In the genomic region with DNA sequence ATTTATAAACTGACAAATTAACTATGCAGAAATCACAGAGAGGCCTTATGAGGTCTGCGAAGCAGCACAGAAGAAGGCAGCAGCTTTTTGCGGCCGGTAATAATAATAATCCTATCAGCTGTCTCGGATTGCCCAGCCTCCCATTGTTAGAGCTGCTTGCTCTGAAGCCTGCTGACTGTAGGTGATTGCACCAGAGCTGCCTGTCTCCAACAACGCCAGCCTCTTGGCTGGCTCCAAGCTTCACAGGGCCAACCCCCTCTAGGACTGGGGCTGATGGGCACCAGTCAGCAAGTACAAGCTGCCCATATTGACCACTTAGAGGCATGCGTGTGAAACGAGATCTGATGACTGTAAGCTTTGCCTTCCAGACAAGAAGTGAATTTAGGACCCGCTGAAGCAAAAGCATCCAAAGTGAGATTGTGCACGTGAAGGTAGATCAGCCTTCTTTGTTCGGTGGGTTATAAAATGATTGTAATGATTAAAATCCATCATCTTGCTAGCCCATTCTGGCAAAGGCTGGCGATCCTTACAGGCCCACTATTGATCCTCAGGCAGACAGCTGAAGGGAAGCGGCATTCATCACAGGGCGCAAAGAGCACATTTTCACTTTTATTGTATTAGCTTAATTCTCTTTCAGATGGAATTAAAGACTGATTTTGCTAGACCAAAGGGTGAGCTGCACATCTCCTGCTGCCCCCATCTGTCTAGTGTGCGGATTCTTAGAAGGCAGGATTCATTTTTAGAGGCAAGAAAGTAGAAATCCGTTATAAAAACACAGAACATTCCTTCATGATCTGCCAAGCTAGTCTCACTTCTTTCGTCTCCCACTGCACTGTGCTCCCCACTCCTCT, we compare ENCODE assay signal across 11 mouse cellular contexts.
DNase-seq lines count a peak whose midpoint lies in the region; ATAC-seq lines count a peak whose summit lies in the region.
"Had no signal": no experiment of that assay in that cellular context is flagged by ENCODE, and none has a peak within 500 bp of the region (broad histone marks: within the 10 kb centered on the region; RNA-seq: fewer than 3 reads in every experiment).

No protein-coding gene starts in this region.

- peak overlapping the region; percentile 50 for H3K9ac ChIP-seq in forebrain, embryonic 14.5 days (ENCODE audit: low read length)
- H3K9ac ChIP-seq: heart, embryonic 13.5 days; liver, embryonic 13.5 days had no signal

- DNase-seq in right cerebral cortex, postnatal 10 days (ENCODE audit: low spot score in 2 of 2), result peak; percentile 39 to 59
- DNase-seq in right cerebral cortex, adult 2 months (ENCODE audit: low spot score in 2 of 2), result no peak
- DNase-seq in forebrain, embryonic 14.5 days (ENCODE audit: low spot score), result peak; percentile 83
- DNase-seq in layer of hippocampus, postnatal 14 days (ENCODE audit: low spot score in 2 of 2), result peak; percentile 38 to 41
- peak; percentile 27 for DNase-seq in retina, postnatal 7 days (ENCODE audit: low read depth, low spot score)
- no peak for DNase-seq in adrenal gland, postnatal 36 days
- DNase-seq in heart, postnatal 14 days, result no peak
- no peak for DNase-seq in gastrocnemius, adult 18-20 months (ENCODE audit: low spot score)
- DNase-seq: adrenal gland, postnatal 10 days; liver, embryonic 13.5 days had no signal

- WGBS in forebrain, embryonic 14.5 days, result 19% methylated on average over 16 of the region's 16 CpGs

- H3K27me3 ChIP-seq in forebrain, embryonic 14.5 days (replicated peaks; ENCODE audit: control insufficient read depth, insufficient read depth, low read length), result no peaks in the 10 kb centered on the region
- H3K27me3 ChIP-seq: liver, embryonic 13.5 days had no signal

- peak overlapping the region; percentile 95 for H3K27ac ChIP-seq in forebrain, embryonic 14.5 days (ENCODE audit: low read depth, low read length)
- H3K27ac ChIP-seq: heart, embryonic 13.5 days; liver, embryonic 13.5 days had no signal

- intact Hi-C loops in heart, postnatal 14 days (cut with DNase I), result no loop called here

- peaks cover 36% of the 10 kb centered on the region for H3K4me1 ChIP-seq in forebrain, embryonic 14.5 days (ENCODE audit: control insufficient read depth, insufficient read depth, low read length)
- H3K4me1 ChIP-seq: liver, embryonic 13.5 days had no signal

- peak overlapping the region; percentile 14 for H3K4me2 ChIP-seq in forebrain, embryonic 14.5 days (ENCODE audit: low read length)
- H3K4me2 ChIP-seq: heart, embryonic 13.5 days; liver, embryonic 13.5 days had no signal

- H3K9me3 ChIP-seq in forebrain, embryonic 14.5 days (replicated peaks; ENCODE audit: control insufficient read depth, low read length), result no peaks in the 10 kb centered on the region; the same call in 1 of the 2 replicates
- H3K9me3 ChIP-seq: heart, embryonic 13.5 days; liver, embryonic 13.5 days had no signal

- peak; percentile 90 for ATAC-seq in forebrain, embryonic 14.5 days

- H3K4me3 ChIP-seq in forebrain, embryonic 14.5 days (ENCODE audit: low read depth, low read length), result no peak overlapping the region
- H3K4me3 ChIP-seq: heart, embryonic 13.5 days; liver, embryonic 13.5 days had no signal

- H3K36me3 ChIP-seq in forebrain, embryonic 14.5 days (ENCODE audit: control insufficient read depth, insufficient read depth, low read length), result no peaks in the 10 kb centered on the region
- H3K36me3 ChIP-seq: heart, embryonic 13.5 days; liver, embryonic 13.5 days had no signal

Comparison
In these comparisons a context has a peak if more than half of its experiments do, and no peak if none do; other contexts are left out.
1. DNase-seq: peak in right cerebral cortex, postnatal 10 days (2 of 2), forebrain, embryonic 14.5 days (single experiment), layer of hippocampus, postnatal 14 days (2 of 2) and retina, postnatal 7 days (single experiment); none in right cerebral cortex, adult 2 months (0 of 2), adrenal gland, postnatal 36 days (0 of 2), heart, postnatal 14 days (0 of 2) and gastrocnemius, adult 18-20 months (single experiment).